Mouse (Mus musculus) ES-CJ7 (cell line): ENCODE measurements around the gene Ascl2.

Experiments used
- DNase-seq: peaks from one replicate; pipeline ENCODE4 v3.0.0; 2011; ENCODE audit warnings: low read depth, low spot score

Ascl2 gene

GRCm38 (mm10) chr7:142968809-142969511, at the start of gene Ascl2:
Ascl2 (minus strand) TSS chr7:142969264.
- DNase-seq: peak; percentile 79

GRCm38 (mm10) chr7:143017181-143017580, 48.1 kb upstream of the Ascl2 start:
- no peak for DNase-seq

GRCm38 (mm10) chr7:143016424-143017142, 47.5 kb upstream of the Ascl2 start:
- DNase-seq: peak; percentile 14

GRCm38 (mm10) chr7:143015755-143016423, 46.8 kb upstream of the Ascl2 start:
- peak; percentile 47 for DNase-seq

GRCm38 (mm10) chr7:143014862-143015659, 46.0 kb upstream of the Ascl2 start:
- no peak for DNase-seq

GRCm38 (mm10) chr7:143013420-143014178, 44.5 kb upstream of the Ascl2 start:
- peak; percentile 78 for DNase-seq

GRCm38 (mm10) chr7:143012230-143012875, 43.3 kb upstream of the Ascl2 start:
- no peak for DNase-seq

GRCm38 (mm10) chr7:143011226-143011625, 42.2 kb upstream of the Ascl2 start:
- DNase-seq: no peak

GRCm38 (mm10) chr7:143009996-143010395, 40.9 kb upstream of the Ascl2 start:
- DNase-seq: no peak

GRCm38 (mm10) chr7:143008996-143009665, 40.1 kb upstream of the Ascl2 start:
- DNase-seq: no peak

GRCm38 (mm10) chr7:143008370-143008926, 39.4 kb upstream of the Ascl2 start:
- peak; percentile 71 for DNase-seq

- DNase-seq: peak; percentile 96
Observed at GRCm38 (mm10) chr7:143007599-143008369, 38.7 kb upstream of the Ascl2 start.

- DNase-seq: no peak
Observed at GRCm38 (mm10) chr7:143006756-143007598, 37.9 kb upstream of the Ascl2 start.

GRCm38 (mm10) chr7:143006097-143006755, 37.2 kb upstream of the Ascl2 start:
- DNase-seq: peak; percentile 51

GRCm38 (mm10) chr7:143005344-143006096, 36.5 kb upstream of the Ascl2 start:
- DNase-seq: no peak

- DNase-seq: no peak
Observed at GRCm38 (mm10) chr7:143004727-143005343, 35.8 kb upstream of the Ascl2 start, which contains the start of gene Tspan32. Tspan32 (plus strand) TSS chr7:143005046.
